Mouse (Mus musculus) CD4-positive helper T cell, adult 2 months (primary cell): ENCODE measurements around the gene Arsg.

Experiments
- DNase-seq: peaks from one replicate; pipeline ENCODE4 v3.0.0-alpha.2; 2012; ENCODE audit warnings: low read depth, missing footprints, low spot score

The Arsg gene

GRCm38 (mm10) chr11:109544432-109544831, 71.3 kb downstream of the Arsg start:
- no peak for DNase-seq

- DNase-seq: no peak
Measured at GRCm38 (mm10) chr11:109545265-109545664, 72.1 kb downstream of the Arsg start.

GRCm38 (mm10) chr11:109545700-109546143, 72.5 kb downstream of the Arsg start:
- DNase-seq: no peak

GRCm38 (mm10) chr11:109546305-109547001, 73.3 kb downstream of the Arsg start:
- DNase-seq: no peak

GRCm38 (mm10) chr11:109547652-109548051, 74.5 kb downstream of the Arsg start:
- DNase-seq: no peak

- DNase-seq: no peak
Measured at GRCm38 (mm10) chr11:109549599-109550290, 76.6 kb downstream of the Arsg start.

GRCm38 (mm10) chr11:109553921-109554320, 80.7 kb downstream of the Arsg start:
- peak; percentile 32 for DNase-seq

- DNase-seq: no peak
Measured at GRCm38 (mm10) chr11:109554443-109554842, 81.3 kb downstream of the Arsg start.

- DNase-seq: no peak
Measured at GRCm38 (mm10) chr11:109556130-109556529, 83.0 kb downstream of the Arsg start.

GRCm38 (mm10) chr11:109557419-109557818, 84.2 kb downstream of the Arsg start:
- DNase-seq: no peak

- DNase-seq: no peak
Measured at GRCm38 (mm10) chr11:109559241-109559640, 86.1 kb downstream of the Arsg start.

GRCm38 (mm10) chr11:109560793-109561257, 87.7 kb downstream of the Arsg start:
- DNase-seq: peak; percentile 81

- no peak for DNase-seq
Measured at GRCm38 (mm10) chr11:109561445-109561844, 88.3 kb downstream of the Arsg start.

- no peak for DNase-seq
Measured at GRCm38 (mm10) chr11:109563708-109564107, 90.5 kb downstream of the Arsg start.

GRCm38 (mm10) chr11:109564466-109565214, 91.5 kb downstream of the Arsg start:
- DNase-seq: no peak

- no peak for DNase-seq
Measured at GRCm38 (mm10) chr11:109569007-109569618, 95.9 kb downstream of the Arsg start.

GRCm38 (mm10) chr11:109569809-109570208, 96.6 kb downstream of the Arsg start:
- DNase-seq: no peak

- no peak for DNase-seq
Measured at GRCm38 (mm10) chr11:109572051-109572450, 98.9 kb downstream of the Arsg start.

- DNase-seq: no peak
Measured at GRCm38 (mm10) chr11:109574604-109575003, 101.4 kb downstream of the Arsg start.

- DNase-seq: no peak
Measured at GRCm38 (mm10) chr11:109575832-109576231, 102.7 kb downstream of the Arsg start.

GRCm38 (mm10) chr11:109578536-109578935, 105.4 kb downstream of the Arsg start:
- DNase-seq: no peak

GRCm38 (mm10) chr11:109579999-109580398, 106.8 kb downstream of the Arsg start:
- DNase-seq: no peak
